Mouse (Mus musculus): ENCODE data around the gene Ccng1. TPM values are rescaled to one million over a fixed set of nuclear protein-coding genes. Genes with fewer than 3 reads are reported as not detected.
"Not testable (repeated sequence)": the region's sequence is repeated elsewhere in the genome, so short reads cannot be mapped to it uniquely, and the experiment has no call there.

The Ccng1 gene
- total RNA-seq, 2 experiments from 2014 or later: 37.8 to 40.1 TPM

- DNase-seq: peak; percentile 94
- intact Hi-C loops (cut with DNase I): no loop called here
Measured at GRCm38 (mm10) chr11:40733339-40734174, 21.6 kb downstream of the Ccng1 start, which contains the start of the genes Hmmr and Nudcd2. Gene Hmmr, minus strand, starts transcription at chr11:40733422. Gene Nudcd2, plus strand, starts transcription at chr11:40733667.

DNA sequence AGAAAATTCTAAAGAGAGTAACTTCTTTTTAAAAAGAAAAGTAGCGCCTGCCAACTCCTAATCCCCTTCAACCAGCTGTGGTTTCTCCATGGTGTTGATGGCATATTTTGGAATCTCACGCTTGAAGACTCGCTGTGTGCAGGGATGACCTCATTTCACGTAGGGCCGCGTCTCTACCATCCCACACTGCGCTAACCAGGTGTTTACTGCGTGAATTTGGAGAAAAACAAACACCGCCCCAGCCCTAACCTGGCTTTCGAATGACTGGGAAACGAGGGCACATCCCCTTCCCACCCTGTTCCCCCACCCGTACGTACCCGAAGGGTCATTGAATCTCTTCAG, 22.1 kb downstream of the Ccng1 start:
- DNase-seq: no peak
- intact Hi-C loops (cut with DNase I): no loop called here

DNA sequence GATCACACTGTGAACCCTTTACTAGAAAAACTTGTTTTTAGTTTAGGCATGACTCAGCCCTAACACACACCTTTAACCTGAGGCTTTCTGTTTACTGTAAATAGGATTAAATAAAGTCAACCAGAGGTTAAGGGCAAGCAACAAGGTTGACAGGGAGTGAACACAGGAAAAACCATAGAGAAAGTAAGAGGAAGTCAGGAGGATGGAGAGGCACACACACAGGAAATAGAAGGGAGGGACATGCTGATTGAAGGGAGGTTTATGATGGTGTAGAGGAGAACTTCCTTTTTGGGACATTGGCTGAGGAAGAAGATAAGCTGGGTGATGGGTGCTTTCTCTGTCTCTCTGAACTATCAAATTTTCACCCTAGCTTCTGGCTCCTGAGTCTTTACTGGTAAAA, 36.8 kb downstream of the Ccng1 start:
- DNase-seq: no peak
- intact Hi-C loops (cut with DNase I): no loop called here

- DNase-seq: no peak
Measured at GRCm38 (mm10) chr11:40715524-40715923, 39.6 kb downstream of the Ccng1 start.

GRCm38 (mm10) chr11:40713858-40714257, 41.3 kb downstream of the Ccng1 start:
- intact Hi-C loops (cut with DNase I): no loop called here
- DNase-seq: no peak

More at GRCm38 (mm10) chr11:40715524-40715923, 39.6 kb downstream of the Ccng1 start:
- intact Hi-C loops (cut with DNase I): no loop called here

DNA sequence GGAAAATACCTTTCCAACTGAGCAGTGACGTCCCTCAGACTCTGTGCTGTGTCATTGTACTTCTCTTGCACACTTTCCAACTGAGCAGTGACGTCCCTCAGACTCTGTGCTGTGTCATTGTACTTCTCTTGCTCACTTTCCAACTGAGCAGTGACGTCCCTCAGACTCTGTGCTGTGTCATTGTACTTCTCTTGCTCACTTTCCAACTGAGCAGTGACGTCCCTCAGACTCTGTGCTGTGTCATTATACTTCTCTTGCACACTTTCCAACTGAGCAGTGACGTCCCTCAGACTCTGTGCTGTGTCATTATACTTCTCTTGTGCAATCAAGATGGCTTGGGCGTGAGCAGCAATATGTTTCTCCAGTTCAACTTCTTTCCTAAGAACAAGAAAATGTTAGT, 45.2 kb downstream of the Ccng1 start:
- intact Hi-C loops (cut with DNase I); DNase-seq: not testable (repeated sequence)

Other genes with a start within 250 kb of the Ccng1 start
- gene Mat2b, start 60.1 kb downstream of the Ccng1 start, total RNA-seq (2021): 10 to 100 TPM; 56.9 to 61.3 TPM
- 1 to 10 TPM; 3.2 to 3.6 TPM for gene Hmmr, start 21.9 kb downstream of the Ccng1 start, total RNA-seq (2021)
- 10 to 100 TPM; 23.1 to 24.1 TPM for gene Nudcd2, start 21.6 kb downstream of the Ccng1 start, total RNA-seq (2021)